Comparison of ENCODE assay signal across 10 mouse cellular contexts in genomic region chr16:34957487-34958230, GRCm38 (mm10).
DNase-seq lines count a peak whose midpoint lies in the region; ATAC-seq and TF ChIP-seq lines count a peak whose summit lies in the region.
"Had no signal": no experiment of that assay in that cellular context is flagged by ENCODE, and none has a peak within 500 bp of the region (broad histone marks: within the 10 kb centered on the region; RNA-seq: fewer than 3 reads in every experiment).

No protein-coding gene starts in this region.

- 76% methylated on average over 8 of the region's 8 CpGs for WGBS in hindbrain, postnatal 0 days
- WGBS in hindbrain, embryonic 11.5 days, result 77% methylated on average over 8 of the region's 8 CpGs
- WGBS in limb, embryonic 10.5 days, result 75% methylated on average over 8 of the region's 8 CpGs

- H3K36me3 ChIP-seq in hindbrain, postnatal 0 days (ENCODE audit: insufficient read depth, low read length), result no peaks in the 10 kb centered on the region
- no peaks in the 10 kb centered on the region for H3K36me3 ChIP-seq in hindbrain, embryonic 11.5 days (ENCODE audit: control insufficient read depth, insufficient read depth, low read length)
- peaks cover 6% of the 10 kb centered on the region for H3K36me3 ChIP-seq in limb, embryonic 10.5 days

- peak; percentile 7 for DNase-seq in hindbrain, postnatal 0 days (ENCODE audit: low spot score)
- DNase-seq in hindbrain, embryonic 11.5 days (ENCODE audit: low spot score), result no peak
- peak; percentile 48 for DNase-seq in 3T3-L1 (ENCODE audit: low read depth, low spot score)
- DNase-seq in limb, embryonic 10.5 days (ENCODE audit: low spot score), result no peak
- DNase-seq in embryo, embryonic 9.5 days (ENCODE audit: extremely low spot score), result no peak
- no peak for DNase-seq in gastrocnemius, postnatal 25 days
- DNase-seq in adrenal gland, postnatal 25 days, result no peak
- DNase-seq: cerebellum, adult 11-12 months; layer of hippocampus, postnatal 36 days had no signal

- H3K9me3 ChIP-seq in hindbrain, postnatal 0 days (ENCODE audit: low read length), result 0 out of 2 replicates have a peak, but pooled peaks cover 2% of the 10 kb centered on the region
- H3K9me3 ChIP-seq in hindbrain, embryonic 11.5 days (ENCODE audit: control insufficient read depth, low read length), result no peaks in the 10 kb centered on the region
- H3K9me3 ChIP-seq in limb, embryonic 10.5 days (replicated peaks), result no peaks in the 10 kb centered on the region

- peaks cover 10% of the 10 kb centered on the region for H3K4me1 ChIP-seq in hindbrain, postnatal 0 days (ENCODE audit: insufficient read depth, low read length)
- H3K4me1 ChIP-seq in hindbrain, embryonic 11.5 days (replicated peaks; ENCODE audit: control insufficient read depth, insufficient read depth, low read length), result no peaks in the 10 kb centered on the region; the same call in 1 of the 2 replicates
- peaks cover 54% of the 10 kb centered on the region for H3K4me1 ChIP-seq in limb, embryonic 10.5 days

- H3K4me3 ChIP-seq in hindbrain, postnatal 0 days (ENCODE audit: low read length), result no peak overlapping the region
- H3K4me3 ChIP-seq in hindbrain, embryonic 11.5 days (ENCODE audit: low read depth, low read length), result no peak overlapping the region
- no peak overlapping the region for H3K4me3 ChIP-seq in limb, embryonic 10.5 days

- ATAC-seq in hindbrain, postnatal 0 days, result no peak
- no peak for ATAC-seq in hindbrain, embryonic 11.5 days (ENCODE audit: low FRiP score)
- ATAC-seq in common myeloid progenitor, adult 5-6 weeks (replicated peaks; ENCODE audit: low read depth, poor library complexity, severe bottlenecking), result peak; percentile 70

- H3K27ac ChIP-seq in hindbrain, postnatal 0 days, result no peak overlapping the region
- no peak overlapping the region for H3K27ac ChIP-seq in hindbrain, embryonic 11.5 days (ENCODE audit: low read depth, low read length)
- H3K27ac ChIP-seq in limb, embryonic 10.5 days, result peak overlapping the region; percentile 72

- no peak overlapping the region for H3K4me2 ChIP-seq in hindbrain, postnatal 0 days (ENCODE audit: low read depth, low read length)
- no peak overlapping the region for H3K4me2 ChIP-seq in hindbrain, embryonic 11.5 days (replicated peaks; ENCODE audit: low read depth, low read length)

- H3K9ac ChIP-seq in hindbrain, postnatal 0 days (replicated peaks; ENCODE audit: low read length), result no peak overlapping the region
- no peak overlapping the region for H3K9ac ChIP-seq in hindbrain, embryonic 11.5 days (ENCODE audit: low read depth, low read length)

- peak; percentile 46 for TF ChIP-seq CTCF in hindbrain, postnatal 0 days (IDR thresholded peaks at IDR 0.05; ENCODE audit: low read depth)

- no peaks in the 10 kb centered on the region for H3K27me3 ChIP-seq in hindbrain, postnatal 0 days (ENCODE audit: insufficient read depth, low read length)
- no peaks in the 10 kb centered on the region for H3K27me3 ChIP-seq in hindbrain, embryonic 11.5 days (ENCODE audit: control insufficient read depth, insufficient read depth, low read length)
- no peaks in the 10 kb centered on the region for H3K27me3 ChIP-seq in limb, embryonic 10.5 days (ENCODE audit: low read depth, poor library complexity, severe bottlenecking)

Comparison
In these comparisons a context has a peak if more than half of its experiments do, and no peak if none do; other contexts are left out.
1. DNase-seq: peak in hindbrain, postnatal 0 days (single experiment) and 3T3-L1 (single experiment); none in hindbrain, embryonic 11.5 days (single experiment), limb, embryonic 10.5 days (single experiment), embryo, embryonic 9.5 days (single experiment), gastrocnemius, postnatal 25 days (single experiment) and adrenal gland, postnatal 25 days (single experiment).